Mouse (Mus musculus) urinary bladder, postnatal 25 days (tissue): ENCODE measurements around the gene Parvb.

Experiments
- DNase-seq: peaks from one replicate; pipeline ENCODE4 v3.0.0; 2022; ENCODE audit warnings: low spot score

Gene Parvb

GRCm38 (mm10) chr15:84294391-84294790 is 62.5 kb downstream of the Parvb start:
- DNase-seq = no peak

GRCm38 (mm10) chr15:84295225-84295624 is 63.4 kb downstream of the Parvb start:
- no peak for DNase-seq

- DNase-seq = no peak
Observed at GRCm38 (mm10) chr15:84297454-84297853, 65.6 kb downstream of the Parvb start.

GRCm38 (mm10) chr15:84298804-84299370 is 67.0 kb downstream of the Parvb start:
- no peak for DNase-seq

GRCm38 (mm10) chr15:84299662-84300333 is 68.0 kb downstream of the Parvb start:
- no peak for DNase-seq

GRCm38 (mm10) chr15:84300591-84300990 is 68.7 kb downstream of the Parvb start:
- DNase-seq = no peak

- peak; percentile 37 for DNase-seq
Observed at GRCm38 (mm10) chr15:84301026-84301425, 69.2 kb downstream of the Parvb start.

- DNase-seq = no peak
Observed at GRCm38 (mm10) chr15:84301641-84302420, 70.0 kb downstream of the Parvb start.

- DNase-seq = no peak
Observed at GRCm38 (mm10) chr15:84303264-84303663, 71.4 kb downstream of the Parvb start.

GRCm38 (mm10) chr15:84305333-84305732 is 73.5 kb downstream of the Parvb start:
- DNase-seq = no peak

GRCm38 (mm10) chr15:84310271-84310670 is 78.4 kb downstream of the Parvb start:
- DNase-seq = no peak

- no peak for DNase-seq
Observed at GRCm38 (mm10) chr15:84311295-84312085, 79.6 kb downstream of the Parvb start.

- no peak for DNase-seq
Observed at GRCm38 (mm10) chr15:84312878-84313565, 81.2 kb downstream of the Parvb start.

- DNase-seq = no peak
Observed at GRCm38 (mm10) chr15:84313566-84313878, 81.7 kb downstream of the Parvb start.

GRCm38 (mm10) chr15:84314420-84315080 is 82.7 kb downstream of the Parvb start:
- no peak for DNase-seq

- DNase-seq = no peak
Observed at GRCm38 (mm10) chr15:84315276-84316046, 83.6 kb downstream of the Parvb start.

- no peak for DNase-seq
Observed at GRCm38 (mm10) chr15:84319393-84319792, 87.5 kb downstream of the Parvb start.

- DNase-seq = no peak
Observed at GRCm38 (mm10) chr15:84321544-84322174, 89.8 kb downstream of the Parvb start.

- DNase-seq = no peak
Observed at GRCm38 (mm10) chr15:84323966-84324869, 92.4 kb downstream of the Parvb start, which contains the start of gene Parvg. Parvg (plus strand) TSS chr15:84324026.
